Mouse (Mus musculus) midbrain, embryonic 10.5 days (tissue): ENCODE measurements around the gene Mapk10. TPM values are rescaled to one million over a fixed set of nuclear protein-coding genes. Genes with fewer than 3 reads are reported as not detected.
"Not testable (repeated sequence)": the region's sequence is repeated elsewhere in the genome, so short reads cannot be mapped to it uniquely, and the experiment has no call there.

Experiments
- DNase-seq: peaks from one replicate; pipeline ENCODE4 v3.0.0-alpha.2; 2017; ENCODE audit warnings: low spot score
- H3K27ac ChIP-seq: fragments of 300-500 bp; sonication (generic); replicated peaks from 2 replicates; pipeline ENCODE4 v1.5.1; 2016; ENCODE audit warnings: mild to moderate bottlenecking
- H3K27me3 ChIP-seq: fragments of 300-500 bp; sonication (generic); 2 replicates; pipeline ENCODE4 v1.6.1; 2016; ENCODE audit warnings: low read depth, mild to moderate bottlenecking; ENCODE audit not compliant: poor library complexity, severe bottlenecking
- H3K36me3 ChIP-seq: fragments of 300-500 bp; sonication (generic); 2 replicates; pipeline ENCODE4 v1.6.1; 2016; ENCODE audit warnings: mild to moderate bottlenecking, moderate library complexity
- H3K4me1 ChIP-seq: fragments of 300-500 bp; sonication (generic); 2 replicates; pipeline ENCODE4 v1.6.1; 2016
- H3K4me3 ChIP-seq: fragments of 300-500 bp; sonication (generic); 2 replicates; pipeline ENCODE4 v1.5.1; 2016; ENCODE audit warnings: mild to moderate bottlenecking, moderate library complexity
- H3K9me3 ChIP-seq: fragments of 300-500 bp; sonication (generic); replicated peaks from 2 replicates; pipeline ENCODE4 v1.6.1; 2016; ENCODE audit warnings: mild to moderate bottlenecking
- WGBS: fragments of 180-500 bp; shearing (Covaris S2); methylation state at CpG from one replicate; pipeline ENCODE4 v1.1.7; 2016; 5-methylcytosine and 5-hydroxymethylcytosine counted together
- polyA plus RNA-seq: library from polyadenylated mRNA; unstranded; fragments of >200 nt; fragmentation: Nextera tagmentation; extraction: Ambion mirVana; gene quantifications from 2 replicates; pipeline ENCODE4 v1.2.1, GENCODE M21; 2016

Mapk10 gene
- polyA plus RNA-seq, 1 experiment from 2014 or later = 14.9 TPM

GRCm38 (mm10) chr5:102904066-102904465 is 307.1 kb downstream of the Mapk10 start:
- WGBS = 92% methylated on average over 12 of the region's 12 CpGs
- Histone ChIP-seq H3K4me1 (peaks cover 23% of the 10 kb centered on the region), H3K9me3 (no peaks in the 10 kb centered on the region), H3K27ac (no peak overlapping the region), H3K27me3 (no peaks in the 10 kb centered on the region), H3K4me3 (no peak overlapping the region), H3K36me3 (no peaks in the 10 kb centered on the region)
- DNase-seq = no peak

- Histone ChIP-seq H3K27me3 (no peaks in the 10 kb centered on the region), H3K27ac (no peak overlapping the region), H3K9me3 (no peaks in the 10 kb centered on the region), H3K36me3 (no peaks in the 10 kb centered on the region), H3K4me3 (no peak overlapping the region), H3K4me1 (peaks cover 23% of the 10 kb centered on the region)
- 86% methylated on average over 9 of the region's 9 CpGs for WGBS
- DNase-seq = no peak
Measured at GRCm38 (mm10) chr5:102903487-102903886, 307.6 kb downstream of the Mapk10 start.

- WGBS = 88% methylated on average over 5 of the region's 5 CpGs
- Histone ChIP-seq H3K36me3 (no peaks in the 10 kb centered on the region), H3K4me1 (peaks cover 17% of the 10 kb centered on the region), H3K27me3 (no peaks in the 10 kb centered on the region), H3K4me3 (no peak overlapping the region), H3K9me3 (no peaks in the 10 kb centered on the region), H3K27ac (no peak overlapping the region)
- DNase-seq = no peak
Measured at GRCm38 (mm10) chr5:102901176-102901575, 310.0 kb downstream of the Mapk10 start.

GRCm38 (mm10) chr5:102899680-102900215 is 311.4 kb downstream of the Mapk10 start:
- H3K27me3 ChIP-seq = no peaks in the 10 kb centered on the region
- WGBS = 73% methylated on average over 6 of the region's 6 CpGs
- H3K27ac ChIP-seq = no peak overlapping the region
- DNase-seq = no peak
- H3K9me3 ChIP-seq = no peaks in the 10 kb centered on the region
- H3K36me3 ChIP-seq = no peaks in the 10 kb centered on the region
- no peak overlapping the region for H3K4me3 ChIP-seq
- H3K4me1 ChIP-seq = peaks cover 10% of the 10 kb centered on the region

- no peak for DNase-seq
- H3K27me3 ChIP-seq = no peaks in the 10 kb centered on the region
- no peak overlapping the region for H3K27ac ChIP-seq
- no peak overlapping the region for H3K4me3 ChIP-seq
- peaks cover 10% of the 10 kb centered on the region for H3K4me1 ChIP-seq
- H3K36me3 ChIP-seq = no peaks in the 10 kb centered on the region
- 90% methylated on average over 4 of the region's 4 CpGs for WGBS
- no peaks in the 10 kb centered on the region for H3K9me3 ChIP-seq
Measured at GRCm38 (mm10) chr5:102898301-102898700, 312.8 kb downstream of the Mapk10 start.

- Histone ChIP-seq H3K27me3 (no peaks in the 10 kb centered on the region), H3K36me3 (peaks cover 6% of the 10 kb centered on the region; the same call in 1 of the 2 replicates), H3K9me3 (no peaks in the 10 kb centered on the region), H3K4me1 (peaks cover 24% of the 10 kb centered on the region), H3K27ac (no peak overlapping the region), H3K4me3 (no peak overlapping the region)
- no peak for DNase-seq
- 98% methylated on average over 11 of the region's 11 CpGs for WGBS
Measured at GRCm38 (mm10) chr5:102892226-102892625, 318.9 kb downstream of the Mapk10 start.

- no peaks in the 10 kb centered on the region for H3K27me3 ChIP-seq
- peaks cover 6% of the 10 kb centered on the region; the same call in 1 of the 2 replicates for H3K36me3 ChIP-seq
- no peak for DNase-seq
- WGBS = 92% methylated on average over 2 of the region's 2 CpGs
- no peak overlapping the region for H3K27ac ChIP-seq
- H3K9me3 ChIP-seq = no peaks in the 10 kb centered on the region
- peaks cover 21% of the 10 kb centered on the region for H3K4me1 ChIP-seq
- no peak overlapping the region for H3K4me3 ChIP-seq
Measured at GRCm38 (mm10) chr5:102889163-102889488, 322.0 kb downstream of the Mapk10 start.

- Histone ChIP-seq H3K27ac (0 out of 2 replicates have a peak overlapping the region, but pooled peaks have one; percentile 23), H3K4me1 (peaks cover 21% of the 10 kb centered on the region), H3K4me3 (no peak overlapping the region), H3K36me3 (peaks cover 6% of the 10 kb centered on the region; the same call in 1 of the 2 replicates), H3K9me3 (no peaks in the 10 kb centered on the region), H3K27me3 (no peaks in the 10 kb centered on the region)
- WGBS = 83% methylated on average over 14 of the region's 14 CpGs
- DNase-seq = no peak
Measured at GRCm38 (mm10) chr5:102888482-102889162, 322.5 kb downstream of the Mapk10 start.

- WGBS = 66% methylated on average over 16 of the region's 16 CpGs
- Histone ChIP-seq H3K36me3 (no peaks in the 10 kb centered on the region), H3K27ac (no peak overlapping the region)
Measured at GRCm38 (mm10) chr5:102875628-102876027, 335.5 kb downstream of the Mapk10 start.

GRCm38 (mm10) chr5:102874605-102875298 is 336.4 kb downstream of the Mapk10 start:
- 48% methylated on average over 11 of the region's 11 CpGs for WGBS
- peak; percentile 42 for DNase-seq

More at GRCm38 (mm10) chr5:102875628-102876027, 335.5 kb downstream of the Mapk10 start:
- DNase-seq = no peak
- no peak overlapping the region for H3K4me3 ChIP-seq
- no peaks in the 10 kb centered on the region for H3K27me3 ChIP-seq
- H3K9me3 ChIP-seq = no peaks in the 10 kb centered on the region
- no peaks in the 10 kb centered on the region for H3K4me1 ChIP-seq

GRCm38 (mm10) chr5:102872996-102873395 is 338.1 kb downstream of the Mapk10 start:
- H3K4me1 ChIP-seq, H3K27ac ChIP-seq, DNase-seq, H3K9me3 ChIP-seq, H3K27me3 ChIP-seq, H3K4me3 ChIP-seq, H3K36me3 ChIP-seq: not testable (repeated sequence)
- WGBS = 92% methylated on average over 9 of the region's 9 CpGs

More at GRCm38 (mm10) chr5:102874605-102875298, 336.4 kb downstream of the Mapk10 start:
- Histone ChIP-seq H3K27ac (no peak overlapping the region), H3K27me3 (no peaks in the 10 kb centered on the region), H3K4me3 (no peak overlapping the region), H3K4me1 (no peaks in the 10 kb centered on the region), H3K36me3 (no peaks in the 10 kb centered on the region), H3K9me3 (no peaks in the 10 kb centered on the region)

GRCm38 (mm10) chr5:102868196-102868595 is 342.9 kb downstream of the Mapk10 start:
- Histone ChIP-seq H3K9me3 (no peaks in the 10 kb centered on the region), H3K4me1 (peaks cover 4% of the 10 kb centered on the region; the same call in 1 of the 2 replicates), H3K4me3 (no peak overlapping the region), H3K27me3 (no peaks in the 10 kb centered on the region), H3K36me3 (no peaks in the 10 kb centered on the region), H3K27ac (no peak overlapping the region)
- no peak for DNase-seq
- WGBS = 56% methylated on average over 5 of the region's 5 CpGs

- no peak for DNase-seq
- 93% methylated on average over 11 of the region's 11 CpGs for WGBS
- no peaks in the 10 kb centered on the region for H3K36me3 ChIP-seq
- H3K9me3 ChIP-seq = no peaks in the 10 kb centered on the region
- H3K27ac ChIP-seq = no peak overlapping the region
- H3K4me3 ChIP-seq = no peak overlapping the region
- peaks cover 10% of the 10 kb centered on the region for H3K4me1 ChIP-seq
- no peaks in the 10 kb centered on the region for H3K27me3 ChIP-seq
Measured at GRCm38 (mm10) chr5:102859749-102860148, 351.4 kb downstream of the Mapk10 start.
